Mouse (Mus musculus) G1E (cell line): ENCODE data around the gene Clec1a.

ENCODE experiments used
- CTCF ChIP-seq: IDR thresholded peaks from 2 replicates; pipeline ENCODE4 v1.5.1; 2012; ENCODE audit warnings: low read depth, low read length, inconsistent platforms, mixed read lengths
- GATA1 ChIP-seq: IDR thresholded peaks from 2 replicates; pipeline ENCODE4 v1.6.1; 2012; ENCODE audit warnings: borderline replicate concordance, low read length, inconsistent platforms, mixed read lengths
- GATA2 ChIP-seq: IDR thresholded peaks from 2 replicates; pipeline ENCODE4 v1.6.1; 2012; ENCODE audit warnings: low read depth, low read length, inconsistent platforms, borderline replicate concordance
- POLR2AphosphoS5 ChIP-seq: IDR thresholded peaks from 2 replicates; pipeline ENCODE4 v1.6.1; 2012; ENCODE audit warnings: low read depth, low read length, inconsistent platforms; ENCODE audit not compliant: insufficient replicate concordance
- TAL1 ChIP-seq: conservative IDR thresholded peaks from 2 replicates; pipeline ENCODE4 v1.6.1; 2012; ENCODE audit warnings: low read depth, low read length, inconsistent platforms, mixed read lengths

GRCm38 (mm10) chr6:129403391-129403790 lies 48.4 kb downstream of the Clec1a start:
- TF ChIP-seq CTCF = no peak
- TF ChIP-seq TAL1 = no peak
- TF ChIP-seq GATA1 = no peak
- TF ChIP-seq GATA2 = no peak
- TF ChIP-seq POLR2AphosphoS5 = no peak
